Mouse (Mus musculus): ENCODE measurements around the gene 1500009C09Rik.

Gene 1500009C09Rik

GRCm38 (mm10) chr15:82298764-82299561 lies 46.8 kb downstream of the 1500009C09Rik start, which contains the start of gene Wbp2nl:
Gene Wbp2nl, plus strand, starts transcription at chr15:82298954.
- CTCF ChIA-PET, result interaction anchor here (0.6 to 1.7 kb wide), 19 partner anchors 16 to 1146 kb away, joined by 3 to 13 read pairs (median 4); partner anchors contain the start of gene Ndufa6 (in 1 of the 4)

GRCm38 (mm10) chr15:82307107-82307506 lies 54.9 kb downstream of the 1500009C09Rik start:
- CTCF ChIA-PET, result interaction anchor here in 1 of 4 experiments (1.1 kb wide), 1 partner anchor 36 kb away, joined by 4 read pairs; no protein-coding TSS in a partner anchor
- POLR2A ChIA-PET, result interaction anchor here in 1 of 4 experiments (1.2 kb wide), 1 partner anchor 39 kb away, joined by 3 read pairs; no protein-coding TSS in a partner anchor

More at GRCm38 (mm10) chr15:82298764-82299561, 46.8 kb downstream of the 1500009C09Rik start, which contains the start of gene Wbp2nl:
- POLR2A ChIA-PET, result interaction anchor here (0.5 to 2.4 kb wide), 42 partner anchors 9 to 850 kb away, joined by 3 to 16 read pairs (median 3); partner anchors contain the start of genes Srebf2 (in 3 of the 4), Naga (in 2 of the 4), Pheta2 (in 2 of the 4) and Smdt1 (in 2 of the 4)

- ChIA-PET POLR2A (interaction anchor here in 2 of 4 experiments (0.8 to 1.1 kb wide), 2 partner anchors 9 to 46 kb away, joined by 4 to 6 read pairs; partner anchors contain the start of genes Ndufa6 (in 1 of the 2) and Wbp2nl (in 1 of the 2)), CTCF (no interaction called here)
Observed at GRCm38 (mm10) chr15:82308416-82308815, 56.2 kb downstream of the 1500009C09Rik start.
